Mouse (Mus musculus) myocyte (in vitro differentiated cells): Measurements from ENCODE around the gene Zfp827. TPM values are rescaled to one million over a fixed set of nuclear protein-coding genes. Genes with fewer than 3 reads are reported as not detected.

ENCODE experiments used
- H3K27me3 ChIP-seq: one replicate; pipeline ENCODE4 v1.6.1; 2011; ENCODE audit not compliant: control insufficient read depth, insufficient read depth, insufficient read length
- H3K36me3 ChIP-seq: one replicate; pipeline ENCODE4 v1.6.1; 2011; ENCODE audit not compliant: control insufficient read depth, insufficient read depth
- H3K4me2 ChIP-seq: one replicate; pipeline ENCODE4 v1.6.1; 2011; ENCODE audit warnings: low read depth, control low read depth
- H3K4me3 ChIP-seq: one replicate; pipeline ENCODE4 v1.5.1; 2011; ENCODE audit warnings: mild to moderate bottlenecking, control low read depth, moderate library complexity
- H3K79me2 ChIP-seq: one replicate; pipeline ENCODE4 v1.6.1; 2011; ENCODE audit not compliant: control insufficient read depth, insufficient read depth
- H3ac ChIP-seq: one replicate; pipeline ENCODE4 v1.6.1; 2011; ENCODE audit not compliant: control insufficient read depth, insufficient read length
- CEBPB ChIP-seq: IDR thresholded peaks from 2 replicates; pipeline ENCODE4 v1.6.1; 2011; ENCODE audit warnings: mild to moderate bottlenecking, moderate library complexity; ENCODE audit not compliant: poor library complexity, insufficient read depth, severe bottlenecking
- E2F4 ChIP-seq: IDR thresholded peaks from one replicate; pipeline ENCODE4 v1.6.1; 2011; ENCODE audit warnings: mild to moderate bottlenecking, control low read depth, moderate library complexity; ENCODE audit not compliant: insufficient read depth
- MAX ChIP-seq: IDR thresholded peaks from one replicate; pipeline ENCODE4 v1.6.1; 2011; ENCODE audit warnings: low read depth, mild to moderate bottlenecking, control low read depth
- MYOD1 ChIP-seq, 3 experiments: IDR thresholded peaks; one replicate each; pipeline ENCODE4 v1.6.1; 2011; ENCODE audit warnings: control low read depth in 2 of 3, low read depth in 2 of 3, mild to moderate bottlenecking in 2 of 3, moderate library complexity in 1 of 3; ENCODE audit not compliant: insufficient read length in 2 of 3, control insufficient read depth in 1 of 3
- MYOG ChIP-seq, 3 experiments: IDR thresholded peaks; one replicate each; pipeline ENCODE4 v1.6.1; 2011; ENCODE audit warnings: control low read depth in 2 of 3, low read depth in 2 of 3, mild to moderate bottlenecking in 2 of 3; ENCODE audit not compliant: insufficient read length in 2 of 3, control insufficient read depth in 1 of 3, insufficient read depth in 1 of 3
- POLR2A ChIP-seq: IDR thresholded peaks from one replicate; pipeline ENCODE4 v1.6.1; 2011; ENCODE audit warnings: low read depth, mild to moderate bottlenecking, control low read depth, moderate library complexity; ENCODE audit not compliant: insufficient read length
- POLR2AphosphoS2 ChIP-seq: IDR thresholded peaks from one replicate; pipeline ENCODE4 v1.6.1; 2011; ENCODE audit warnings: low read depth, control low read depth; ENCODE audit not compliant: insufficient read length
- REST ChIP-seq: IDR thresholded peaks from one replicate; pipeline ENCODE4 v1.6.1; 2011; ENCODE audit warnings: mild to moderate bottlenecking, control low read depth, moderate library complexity; ENCODE audit not compliant: insufficient read depth, insufficient read length
- SRF ChIP-seq: IDR thresholded peaks from one replicate; pipeline ENCODE4 v1.6.1; 2011; ENCODE audit warnings: low read depth; ENCODE audit not compliant: control insufficient read depth, insufficient read length
- TCF12 ChIP-seq: IDR thresholded peaks from one replicate; pipeline ENCODE4 v1.6.1; 2011; ENCODE audit warnings: mild to moderate bottlenecking, control low read depth; ENCODE audit not compliant: poor library complexity, insufficient read depth, severe bottlenecking
- TCF3 ChIP-seq: IDR thresholded peaks from one replicate; pipeline ENCODE4 v1.6.1; 2011; ENCODE audit warnings: low read depth, control low read depth; ENCODE audit not compliant: insufficient read length
- USF1 ChIP-seq: IDR thresholded peaks from one replicate; pipeline ENCODE4 v1.6.1; 2011; ENCODE audit warnings: low read depth, mild to moderate bottlenecking, control low read depth, moderate library complexity
- polyA plus RNA-seq: library from polyadenylated mRNA; unstranded; fragments of >200 nt; fragmentation: generic; extraction: Trizol; gene quantifications from one replicate; pipeline ENCODE4 v1.2.1, GENCODE M21; 2012; ENCODE audit warnings: missing spikeins

The Zfp827 gene
- polyA plus RNA-seq, 1 experiment, result 7.7 TPM

DNA sequence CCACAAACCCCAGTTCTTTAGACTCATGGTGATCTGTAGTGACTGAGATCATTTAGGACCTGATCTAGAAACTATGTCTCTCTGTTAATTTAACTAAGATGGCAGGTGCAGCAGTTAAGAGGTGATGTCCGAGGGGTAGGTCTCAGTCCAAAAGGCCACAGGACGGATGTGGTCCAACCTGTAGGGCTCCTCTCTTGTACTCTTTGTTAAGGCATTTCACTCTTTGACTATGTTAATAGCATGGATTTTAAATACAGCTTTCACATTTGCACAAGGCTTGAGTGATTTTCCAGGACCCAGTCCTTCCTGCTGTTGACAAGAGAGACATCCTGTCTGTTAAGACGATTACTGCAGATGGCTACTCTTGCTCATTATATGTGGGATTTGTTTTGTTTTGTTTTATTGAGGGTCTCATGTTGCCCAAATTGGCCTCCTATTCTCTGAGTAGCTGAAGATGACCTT lies 56.2 kb downstream of the Zfp827 start:
- H3K36me3 ChIP-seq, result peaks cover 5% of the 10 kb centered on the region
- no peak overlapping the region for H3K4me2 ChIP-seq
- no peak overlapping the region for H3ac ChIP-seq
- no peaks in the 10 kb centered on the region for H3K79me2 ChIP-seq
- no peaks in the 10 kb centered on the region for H3K27me3 ChIP-seq
- TF ChIP-seq USF1, result no peak
- no peak overlapping the region for H3K4me3 ChIP-seq

DNA sequence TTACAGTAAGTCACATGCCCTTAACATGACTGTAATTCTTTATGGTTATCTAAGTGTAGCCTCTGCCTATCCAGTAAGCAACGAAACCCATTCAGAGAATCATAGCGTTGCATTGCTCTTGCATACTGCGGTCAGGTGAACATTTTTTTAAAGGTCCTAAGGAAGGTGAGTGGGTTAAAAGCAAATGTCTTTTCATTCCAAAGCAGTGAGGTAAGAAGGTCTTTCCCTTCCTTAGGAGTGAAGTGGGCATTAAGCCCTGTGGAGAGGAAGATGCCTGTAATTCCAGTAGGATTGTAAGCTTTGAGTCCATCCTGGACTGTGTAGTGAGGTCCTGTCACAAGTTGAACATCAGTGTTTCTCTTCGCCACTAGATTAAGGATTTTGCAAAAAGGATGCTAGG lies 66.2 kb downstream of the Zfp827 start:
- H3K36me3 ChIP-seq, result peaks cover 13% of the 10 kb centered on the region

DNA sequence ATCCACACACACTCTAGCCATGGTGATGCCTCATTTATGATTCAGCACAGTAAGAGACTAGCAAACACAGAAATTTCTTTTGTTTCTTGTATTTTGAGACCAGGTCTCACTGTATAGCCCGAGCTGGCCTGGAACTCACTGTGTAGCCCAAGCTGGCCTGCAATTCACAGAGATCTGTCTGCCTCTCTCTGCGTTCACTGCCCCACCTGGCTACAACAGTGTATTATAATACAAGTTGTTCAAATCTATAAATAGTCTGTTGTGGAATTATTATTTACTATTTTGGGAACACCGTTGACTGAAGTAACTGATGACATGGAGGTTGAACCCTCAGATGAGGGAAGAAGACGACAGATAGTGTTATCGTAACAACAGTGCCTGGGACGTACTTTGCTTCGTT lies 66.9 kb downstream of the Zfp827 start:
- H3K4me3 ChIP-seq, result no peak overlapping the region
- no peak overlapping the region for H3ac ChIP-seq
- H3K79me2 ChIP-seq, result no peaks in the 10 kb centered on the region
- no peaks in the 10 kb centered on the region for H3K27me3 ChIP-seq
- peaks cover 13% of the 10 kb centered on the region for H3K36me3 ChIP-seq
- TF ChIP-seq MYOD1 (IDR thresholded peaks at IDR 0.05; ENCODE audit: control insufficient read depth in 1 of 3, insufficient read length in 2 of 3, low read depth in 2 of 3) (no peak), CEBPB (no peak), TCF3 (no peak), REST (no peak), MYOG (IDR thresholded peaks at IDR 0.05; ENCODE audit: control insufficient read depth in 1 of 3, insufficient read depth in 1 of 3, insufficient read length in 2 of 3, low read depth in 2 of 3) (no peak), USF1 (no peak), E2F4 (no peak), TCF12 (no peak), POLR2AphosphoS2 (no peak), POLR2A (no peak), MAX (no peak), SRF (no peak)
- H3K4me2 ChIP-seq, result no peak overlapping the region

More for the DNA sequence above, 66.2 kb downstream of the Zfp827 start:
- Histone ChIP-seq H3ac (no peak overlapping the region), H3K27me3 (no peaks in the 10 kb centered on the region), H3K4me2 (no peak overlapping the region), H3K4me3 (no peak overlapping the region), H3K79me2 (no peaks in the 10 kb centered on the region)
- TF ChIP-seq MYOG (IDR thresholded peaks at IDR 0.05; ENCODE audit: control insufficient read depth in 1 of 3, insufficient read depth in 1 of 3, insufficient read length in 2 of 3, low read depth in 2 of 3) (no peak), POLR2A (no peak), E2F4 (no peak), POLR2AphosphoS2 (no peak), TCF3 (no peak), MAX (no peak), REST (no peak), TCF12 (no peak), MYOD1 (IDR thresholded peaks at IDR 0.05; ENCODE audit: control insufficient read depth in 1 of 3, insufficient read length in 2 of 3, low read depth in 2 of 3) (no peak), USF1 (no peak), SRF (no peak), CEBPB (no peak)

DNA sequence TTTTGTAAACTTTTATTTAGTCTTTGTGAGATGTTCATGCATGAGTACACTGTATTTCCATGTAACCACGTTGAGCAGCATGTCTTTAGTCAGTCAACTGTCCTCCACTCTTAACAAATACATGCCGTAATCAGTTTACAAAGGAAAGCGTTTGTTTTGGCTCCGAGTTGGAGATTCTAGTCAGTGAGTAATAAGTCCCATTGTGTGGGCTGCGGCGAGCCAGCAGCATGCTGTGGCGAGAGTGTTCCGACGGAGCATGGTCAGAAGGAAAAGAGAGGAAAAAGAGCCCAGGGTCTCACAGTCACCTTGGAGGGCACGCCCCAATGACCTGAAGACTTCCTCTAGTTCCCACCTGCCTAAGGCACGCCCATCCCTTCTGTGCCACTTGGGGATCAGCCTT lies 68.7 kb downstream of the Zfp827 start:
- H3K36me3 ChIP-seq, result peaks cover 21% of the 10 kb centered on the region
- no peaks in the 10 kb centered on the region for H3K27me3 ChIP-seq
- TF ChIP-seq MAX, result no peak
- TF ChIP-seq USF1, result no peak
- no peak for TF ChIP-seq SRF
- TF ChIP-seq MYOG (IDR thresholded peaks at IDR 0.05; ENCODE audit: control insufficient read depth in 1 of 3, insufficient read depth in 1 of 3, insufficient read length in 2 of 3, low read depth in 2 of 3), result no peak
- TF ChIP-seq CEBPB, result no peak
- TF ChIP-seq TCF12, result no peak
- no peak for TF ChIP-seq MYOD1 (IDR thresholded peaks at IDR 0.05; ENCODE audit: control insufficient read depth in 1 of 3, insufficient read length in 2 of 3, low read depth in 2 of 3)
- TF ChIP-seq REST, result no peak
- TF ChIP-seq E2F4, result no peak
- no peak for TF ChIP-seq POLR2AphosphoS2
- TF ChIP-seq POLR2A, result no peak
- no peak for TF ChIP-seq TCF3
- no peak overlapping the region for H3K4me3 ChIP-seq
- peak overlapping the region; percentile 60 for H3K4me2 ChIP-seq
- H3ac ChIP-seq, result no peak overlapping the region
- H3K79me2 ChIP-seq, result no peaks in the 10 kb centered on the region

DNA sequence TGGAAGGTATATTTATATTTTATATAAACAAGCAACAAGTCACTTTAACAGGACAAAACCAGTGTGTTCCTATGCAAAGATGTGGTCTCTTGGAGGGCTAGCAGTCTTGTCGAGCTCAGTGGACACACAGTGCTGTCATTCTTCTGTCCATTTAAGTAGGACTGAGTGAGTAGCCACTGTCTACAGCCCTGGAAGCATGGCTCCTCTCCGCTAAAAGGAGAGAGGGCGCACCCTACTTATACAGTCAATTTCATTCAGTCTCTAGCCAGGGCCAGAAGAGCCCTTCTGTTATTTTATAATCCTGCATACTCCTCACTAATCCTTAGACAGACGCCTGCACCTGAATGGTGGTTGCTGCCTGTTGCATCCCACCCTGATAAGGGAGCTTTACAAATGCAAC lies 74.5 kb downstream of the Zfp827 start:
- H3K36me3 ChIP-seq, result peaks cover 13% of the 10 kb centered on the region
- TF ChIP-seq POLR2A, result no peak
- TF ChIP-seq TCF3, result no peak
- no peak for TF ChIP-seq USF1
- no peak for TF ChIP-seq MAX
- TF ChIP-seq MYOD1 (IDR thresholded peaks at IDR 0.05; ENCODE audit: control insufficient read depth in 1 of 3, insufficient read length in 2 of 3, low read depth in 2 of 3), result no peak
- no peak for TF ChIP-seq POLR2AphosphoS2
- no peak for TF ChIP-seq E2F4
- TF ChIP-seq TCF12, result no peak
- TF ChIP-seq MYOG (IDR thresholded peaks at IDR 0.05; ENCODE audit: control insufficient read depth in 1 of 3, insufficient read depth in 1 of 3, insufficient read length in 2 of 3, low read depth in 2 of 3), result no peak
- no peak for TF ChIP-seq REST
- no peak for TF ChIP-seq CEBPB
- TF ChIP-seq SRF, result no peak
- H3K27me3 ChIP-seq, result no peaks in the 10 kb centered on the region
- no peak overlapping the region for H3K4me3 ChIP-seq
- H3K79me2 ChIP-seq, result no peaks in the 10 kb centered on the region
- no peak overlapping the region for H3ac ChIP-seq
- H3K4me2 ChIP-seq, result no peak overlapping the region
